Mouse (Mus musculus): ENCODE data around the gene Phf21a. TPM values are rescaled to one million over a fixed set of nuclear protein-coding genes. Genes with fewer than 3 reads are reported as not detected.

Phf21a gene
- total and polyA plus RNA-seq, 3 experiments: 26.4 to 30.2 (median 27.6) TPM

GRCm38 (mm10) chr2:92375099-92375623 lies 282.2 kb downstream of the Phf21a start:
- peaks cover 5% of the 10 kb centered on the region for H3K4me1 ChIP-seq (ENCODE audit: control insufficient read depth, insufficient read depth, low read length)
- DNase-seq: peak; percentile 96 to 97
- H3K27ac ChIP-seq: peak overlapping the region; percentile 93
- peak overlapping the region; percentile 62 for H3K9ac ChIP-seq (ENCODE audit: low read depth, low read length)
- peak; percentile 28; the same call in 1 of the 2 replicates for TF ChIP-seq CTCF (IDR thresholded peaks at IDR 0.05)
- TF ChIP-seq EP300 (IDR thresholded peaks at IDR 0.05; ENCODE audit: insufficient read depth, low read depth, low read length): 0 out of 2 replicates have a peak, but pooled peaks have one; percentile 15
- TF ChIP-seq POLR2A (IDR thresholded peaks at IDR 0.05; ENCODE audit: insufficient read depth, low read depth, low read length): peak; percentile 84
- H3K79me2 ChIP-seq (replicated peaks; ENCODE audit: control insufficient read depth, insufficient read depth, low read length): no peaks in the 10 kb centered on the region
- peak overlapping the region; percentile 81 for H3K4me3 ChIP-seq
- intact Hi-C loops (cut with DNase I): loop anchor here (2.0 to 5.0 kb wide), 2 partner anchors 47 to 60 kb away; partner anchors contain the start of gene Cry2
- no peaks in the 10 kb centered on the region for H3K36me3 ChIP-seq (ENCODE audit: control insufficient read depth, insufficient read depth, low read length)
- 1% methylated on average over 29 of the region's 29 CpGs for WGBS
- H3K27me3 ChIP-seq (ENCODE audit: control insufficient read depth, insufficient read depth, low read length): peaks cover 10% of the 10 kb centered on the region

GRCm38 (mm10) chr2:92375788-92376187 lies 282.9 kb downstream of the Phf21a start:
- TF ChIP-seq POLR2A (IDR thresholded peaks at IDR 0.05; ENCODE audit: insufficient read depth, low read depth, low read length) (no peak), EP300 (IDR thresholded peaks at IDR 0.05; ENCODE audit: insufficient read depth, low read depth, low read length) (no peak), CTCF (IDR thresholded peaks at IDR 0.05) (no peak)
- Histone ChIP-seq H3K27ac (peak overlapping the region; percentile 93), H3K9ac (ENCODE audit: low read depth, low read length) (peak overlapping the region; percentile 62), H3K36me3 (ENCODE audit: control insufficient read depth, insufficient read depth, low read length) (no peaks in the 10 kb centered on the region), H3K4me3 (peak overlapping the region; percentile 81), H3K27me3 (ENCODE audit: control insufficient read depth, insufficient read depth, low read length) (peaks cover 3% of the 10 kb centered on the region), H3K4me1 (ENCODE audit: control insufficient read depth, insufficient read depth, low read length) (peaks cover 5% of the 10 kb centered on the region), H3K79me2 (replicated peaks; ENCODE audit: control insufficient read depth, insufficient read depth, low read length) (no peaks in the 10 kb centered on the region)
- 5% methylated on average over 10 of the region's 10 CpGs for WGBS
- intact Hi-C loops (cut with DNase I): loop anchor here (2.0 to 5.0 kb wide), 2 partner anchors 47 to 59 kb away; partner anchors contain the start of gene Cry2
- DNase-seq: no peak

- no peaks in the 10 kb centered on the region; the same call in 1 of the 2 replicates for H3K27me3 ChIP-seq (ENCODE audit: control insufficient read depth, insufficient read depth, low read length)
- peak overlapping the region; percentile 62 for H3K9ac ChIP-seq (ENCODE audit: low read depth, low read length)
- H3K36me3 ChIP-seq (ENCODE audit: control insufficient read depth, insufficient read depth, low read length): no peaks in the 10 kb centered on the region
- intact Hi-C loops (cut with DNase I): loop anchor here (5.0 kb wide), 1 partner anchor 46 kb away; no protein-coding TSS in a partner anchor
- H3K4me1 ChIP-seq (ENCODE audit: control insufficient read depth, insufficient read depth, low read length): peaks cover 5% of the 10 kb centered on the region
- no peaks in the 10 kb centered on the region for H3K79me2 ChIP-seq (replicated peaks; ENCODE audit: control insufficient read depth, insufficient read depth, low read length)
- 74% methylated on average over 6 of the region's 6 CpGs for WGBS
- H3K4me3 ChIP-seq: peak overlapping the region; percentile 81
- H3K27ac ChIP-seq: no peak overlapping the region
- TF ChIP-seq CTCF (IDR thresholded peaks at IDR 0.05) (no peak), EP300 (IDR thresholded peaks at IDR 0.05; ENCODE audit: insufficient read depth, low read depth, low read length) (no peak), POLR2A (IDR thresholded peaks at IDR 0.05; ENCODE audit: insufficient read depth, low read depth, low read length) (no peak)
- DNase-seq: no peak
These were observed 283.4 kb downstream of the Phf21a start for GRCm38 (mm10) chr2:92376300-92376699.

DNA sequence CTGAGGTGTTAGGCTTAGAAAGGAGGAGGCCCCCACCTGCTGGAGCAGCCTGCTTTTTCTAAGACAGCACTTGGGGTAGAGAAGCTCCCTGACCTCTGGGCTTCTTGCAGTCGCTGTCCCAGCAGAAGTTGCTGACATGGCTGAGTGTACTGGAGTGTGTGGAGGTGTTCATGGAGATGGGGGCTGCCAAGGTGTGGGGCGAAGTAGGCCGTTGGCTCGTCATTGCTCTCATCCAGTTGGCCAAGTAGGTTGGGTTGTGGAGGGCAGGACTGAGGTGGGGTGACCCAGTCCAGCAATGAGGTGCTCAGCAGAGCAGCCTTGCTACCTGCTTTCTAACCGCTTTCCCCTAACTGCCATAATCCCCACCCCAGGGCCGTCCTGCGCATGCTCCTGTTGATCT lies 284.4 kb downstream of the Phf21a start:
- Histone ChIP-seq H3K27ac (no peak overlapping the region), H3K27me3 (ENCODE audit: control insufficient read depth, insufficient read depth, low read length) (no peaks in the 10 kb centered on the region), H3K36me3 (ENCODE audit: control insufficient read depth, insufficient read depth, low read length) (no peaks in the 10 kb centered on the region), H3K4me3 (no peak overlapping the region), H3K79me2 (replicated peaks; ENCODE audit: control insufficient read depth, insufficient read depth, low read length) (no peaks in the 10 kb centered on the region), H3K9ac (ENCODE audit: low read depth, low read length) (no peak overlapping the region), H3K4me1 (ENCODE audit: control insufficient read depth, insufficient read depth, low read length) (peaks cover 5% of the 10 kb centered on the region)
- WGBS: 91% methylated on average over 7 of the region's 7 CpGs
- TF ChIP-seq POLR2A (IDR thresholded peaks at IDR 0.05; ENCODE audit: insufficient read depth, low read depth, low read length) (no peak), EP300 (IDR thresholded peaks at IDR 0.05; ENCODE audit: insufficient read depth, low read depth, low read length) (no peak), CTCF (IDR thresholded peaks at IDR 0.05) (no peak)
- no peak for DNase-seq
- intact Hi-C loops (cut with DNase I): loop anchor here (5.0 kb wide), 1 partner anchor 45 kb away; no protein-coding TSS in a partner anchor

DNA sequence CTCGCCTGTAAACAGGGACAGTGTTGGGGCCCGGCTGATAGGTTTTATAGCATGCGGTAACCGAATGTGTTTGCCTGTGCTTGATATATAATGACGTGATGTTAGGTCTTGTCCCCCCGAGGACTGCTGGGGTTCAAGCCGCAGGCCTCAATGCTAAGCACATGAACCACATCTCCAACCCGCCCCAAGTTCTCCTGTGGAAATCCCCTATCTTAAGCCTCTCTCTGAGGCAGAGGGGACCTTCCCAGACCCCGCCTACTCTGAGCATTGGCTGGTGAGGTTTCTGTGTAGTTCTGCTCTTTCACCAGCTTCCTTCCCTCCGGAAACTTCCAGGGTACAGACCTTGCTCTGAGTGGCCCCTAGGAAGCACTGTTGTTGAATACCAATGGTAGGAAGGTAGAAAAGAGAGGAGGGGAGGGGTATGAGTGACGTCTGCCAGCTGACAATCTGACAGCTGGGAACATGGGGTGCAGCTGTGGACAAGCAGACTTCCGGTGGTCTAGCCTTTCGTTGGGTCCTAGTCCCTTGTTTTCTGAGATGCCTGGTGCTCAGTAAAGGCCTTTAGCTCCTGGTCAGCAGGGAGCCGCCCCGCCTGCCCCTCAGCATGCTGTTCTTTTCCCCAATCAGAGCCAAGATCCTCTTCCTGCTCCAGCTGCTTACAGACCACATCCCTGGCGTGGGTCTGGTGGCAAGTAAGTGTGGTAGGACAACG lies 287.0 kb downstream of the Phf21a start:
- Histone ChIP-seq H3K9ac (ENCODE audit: low read depth, low read length) (no peak overlapping the region), H3K36me3 (ENCODE audit: control insufficient read depth, insufficient read depth, low read length) (no peaks in the 10 kb centered on the region), H3K4me3 (no peak overlapping the region), H3K27me3 (ENCODE audit: control insufficient read depth, insufficient read depth, low read length) (no peaks in the 10 kb centered on the region), H3K4me1 (ENCODE audit: control insufficient read depth, insufficient read depth, low read length) (peaks cover 2% of the 10 kb centered on the region; the same call in 1 of the 2 replicates), H3K27ac (no peak overlapping the region), H3K79me2 (replicated peaks; ENCODE audit: control insufficient read depth, insufficient read depth, low read length) (no peaks in the 10 kb centered on the region)
- WGBS: 75% methylated on average over 17 of the region's 17 CpGs
- no peak for TF ChIP-seq CTCF (IDR thresholded peaks at IDR 0.05)
- no peak for TF ChIP-seq POLR2A (IDR thresholded peaks at IDR 0.05; ENCODE audit: insufficient read depth, low read depth, low read length)
- no peak for TF ChIP-seq EP300 (IDR thresholded peaks at IDR 0.05; ENCODE audit: insufficient read depth, low read depth, low read length)
- DNase-seq: no peak
- intact Hi-C loops (cut with DNase I): loop anchor here (5.0 kb wide), 1 partner anchor 42 kb away; no protein-coding TSS in a partner anchor
